Mouse (Mus musculus) T-helper 17 cell (primary cell): Measurements from ENCODE around the gene Gm17949.

ENCODE experiments used
- in situ Hi-C, 2 experiments: fragments of 300-600 bp; cut with MboI, MseI; formaldehyde crosslinking; loops; 1 replicate in 1 of 2; 2 replicates in 1 of 2; pipeline ENCODE4 v1.15.1; 2025; ENCODE audit warnings: high pct_unique_total_duplicates in 2 of 2

Gene Gm17949

DNA sequence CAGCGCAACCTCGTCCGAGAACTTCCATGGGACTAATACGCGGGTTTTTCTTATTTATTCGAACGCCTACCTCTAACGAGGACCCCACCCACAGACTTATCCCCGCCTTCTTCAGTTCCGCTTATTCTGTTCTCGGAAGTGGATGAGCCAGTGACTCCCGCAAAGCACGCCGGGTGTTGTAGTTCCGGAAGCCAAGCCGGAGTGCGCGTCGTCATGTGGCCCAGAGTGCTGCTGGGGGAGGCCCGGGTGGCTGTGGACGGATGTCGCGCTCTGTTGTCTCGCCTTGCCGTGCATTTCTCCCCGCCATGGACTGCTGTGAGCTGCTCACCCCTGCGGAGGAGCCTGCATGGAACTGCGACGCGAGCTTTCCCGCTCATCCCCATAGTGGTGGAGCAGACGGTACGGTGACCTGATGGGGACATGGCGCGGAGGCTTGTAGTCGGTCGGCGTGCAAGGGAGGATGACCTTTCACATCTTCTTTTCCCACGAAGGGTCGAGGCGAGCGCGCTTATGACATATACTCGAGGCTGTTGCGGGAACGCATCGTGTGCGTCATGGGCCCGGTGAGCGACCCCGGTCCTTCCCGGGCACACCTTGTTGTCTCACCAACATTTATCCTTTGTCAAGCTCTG is 21.0 kb upstream of the Gm17949 start, which contains the start of gene Clpp:
Gene Clpp (plus strand): TSS at position 191 of the 632 bp plus-strand sequence.
- in situ Hi-C loops, result no loop called here

DNA sequence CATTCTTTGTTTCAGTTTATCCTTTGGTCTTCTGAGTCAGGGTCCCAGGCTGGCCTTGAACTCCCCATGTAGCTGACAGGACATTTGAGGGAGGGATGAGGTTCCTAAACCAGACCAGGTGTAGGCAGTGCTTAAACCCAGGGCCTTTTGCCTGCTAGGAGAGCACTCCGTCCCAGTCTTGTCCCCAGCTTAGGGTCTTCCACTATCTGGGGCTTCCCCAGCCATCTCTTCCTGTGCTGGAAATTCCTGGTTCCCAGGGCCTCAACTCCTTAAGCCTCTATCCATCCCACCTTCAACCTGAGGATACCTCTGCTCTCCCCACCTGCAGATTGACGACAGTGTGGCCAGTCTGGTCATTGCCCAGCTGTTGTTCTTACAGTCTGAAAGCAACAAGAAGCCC is 20.3 kb upstream of the Gm17949 start:
- in situ Hi-C loops, result no loop called here

DNA sequence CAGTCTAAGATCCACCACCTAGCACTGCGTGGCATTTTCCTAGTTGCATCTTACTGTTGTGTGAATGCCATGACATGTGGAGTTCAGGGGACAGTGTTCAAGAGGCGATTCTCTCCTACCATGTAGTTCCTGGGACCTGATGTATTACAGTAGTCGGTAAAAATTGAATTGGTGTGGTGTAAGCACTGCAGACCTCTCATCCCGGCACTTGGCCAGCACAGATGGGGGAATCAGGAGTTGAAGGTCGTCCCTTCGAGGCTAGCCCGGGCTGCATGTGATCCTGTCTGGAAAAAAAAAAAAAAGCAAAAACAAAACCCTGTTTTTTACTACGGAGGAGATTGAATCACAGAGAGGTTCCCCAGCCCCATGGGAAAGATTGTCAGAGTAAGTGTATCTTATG is 16.2 kb upstream of the Gm17949 start:
- in situ Hi-C loops, result loop anchor here in 1 of 2 experiments (5.0 kb wide), 1 partner anchor 172 kb away; no protein-coding TSS in a partner anchor

DNA sequence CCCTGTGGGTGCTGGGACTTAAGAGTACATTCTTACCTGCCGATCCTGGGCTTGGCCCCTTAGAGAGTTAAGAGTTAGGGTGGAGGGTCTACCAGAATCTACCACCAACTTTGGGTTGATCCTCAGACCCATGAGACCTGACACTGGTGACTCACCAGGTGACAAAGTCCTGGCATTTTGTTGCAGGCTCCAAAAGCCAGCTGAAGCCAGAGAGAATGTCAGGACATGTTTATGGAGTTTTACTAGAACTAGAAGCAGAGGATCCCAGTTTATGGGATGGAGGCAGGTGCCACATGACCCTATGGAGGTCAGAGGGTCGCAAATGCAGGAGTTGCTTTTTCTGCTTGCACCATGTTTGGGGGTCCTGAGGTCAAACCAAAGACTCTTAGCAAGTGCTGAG is 14.8 kb upstream of the Gm17949 start:
- in situ Hi-C loops, result loop anchor here in 1 of 2 experiments (5.0 kb wide), 1 partner anchor 171 kb away; no protein-coding TSS in a partner anchor

DNA sequence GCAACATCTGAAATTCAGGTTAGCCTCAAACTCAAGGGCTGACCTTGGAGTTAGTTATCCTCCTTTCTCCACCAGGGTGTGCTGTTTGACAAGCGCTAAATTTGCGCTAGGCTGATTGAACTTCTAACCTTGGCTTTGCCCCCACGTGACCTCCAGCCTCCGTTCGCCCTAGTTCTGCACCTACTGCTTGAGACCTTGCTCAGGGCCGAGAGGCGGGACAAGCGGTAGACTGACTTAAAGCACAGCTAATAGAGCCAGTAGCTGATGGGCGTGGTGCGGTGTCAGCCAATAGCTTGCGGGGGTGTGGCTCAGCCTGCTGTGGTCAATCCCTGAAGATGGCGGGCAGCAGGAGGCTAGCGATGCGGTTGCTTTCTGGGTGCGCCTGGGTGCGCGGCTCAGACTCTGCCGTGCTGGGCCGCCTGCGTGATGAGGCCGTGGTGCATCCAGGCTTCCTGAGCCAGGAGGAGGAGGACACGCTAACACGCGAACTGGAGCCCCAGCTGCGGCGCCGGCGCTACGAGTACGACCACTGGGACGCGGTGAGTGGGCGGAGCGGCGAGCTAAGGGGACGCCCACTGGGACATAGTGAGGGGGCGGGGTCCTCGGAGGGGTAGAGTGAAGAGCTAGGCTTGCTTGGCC is 14.1 kb upstream of the Gm17949 start, which contains the start of gene Alkbh7:
Gene Alkbh7 (plus strand): TSS at position 311 of the 639 bp plus-strand sequence.
- in situ Hi-C loops, result loop anchor here in 1 of 2 experiments (5.0 kb wide), 1 partner anchor 170 kb away; no protein-coding TSS in a partner anchor

DNA sequence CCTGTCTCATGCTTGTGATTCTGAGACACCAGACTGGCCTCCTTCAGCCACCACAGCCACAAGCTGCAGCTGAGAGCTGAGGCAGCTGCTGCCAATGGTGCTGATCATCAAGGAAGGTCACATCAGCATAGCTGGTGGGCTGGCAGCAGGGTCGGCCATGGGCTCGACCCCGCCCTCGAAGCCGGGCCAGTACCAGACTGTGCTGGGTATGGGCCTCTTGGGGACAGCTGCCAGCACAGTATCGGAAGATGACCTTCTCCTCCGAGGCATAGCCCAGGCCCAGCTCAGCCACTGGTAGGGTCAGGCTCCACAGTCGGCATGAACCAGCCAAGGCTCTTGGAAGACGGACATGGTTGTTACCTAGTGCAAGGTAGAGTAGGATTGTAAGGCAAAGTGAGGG is 11.9 kb upstream of the Gm17949 start:
- in situ Hi-C loops, result loop anchor here in 1 of 2 experiments (5.0 kb wide), 1 partner anchor 168 kb away; no protein-coding TSS in a partner anchor

DNA sequence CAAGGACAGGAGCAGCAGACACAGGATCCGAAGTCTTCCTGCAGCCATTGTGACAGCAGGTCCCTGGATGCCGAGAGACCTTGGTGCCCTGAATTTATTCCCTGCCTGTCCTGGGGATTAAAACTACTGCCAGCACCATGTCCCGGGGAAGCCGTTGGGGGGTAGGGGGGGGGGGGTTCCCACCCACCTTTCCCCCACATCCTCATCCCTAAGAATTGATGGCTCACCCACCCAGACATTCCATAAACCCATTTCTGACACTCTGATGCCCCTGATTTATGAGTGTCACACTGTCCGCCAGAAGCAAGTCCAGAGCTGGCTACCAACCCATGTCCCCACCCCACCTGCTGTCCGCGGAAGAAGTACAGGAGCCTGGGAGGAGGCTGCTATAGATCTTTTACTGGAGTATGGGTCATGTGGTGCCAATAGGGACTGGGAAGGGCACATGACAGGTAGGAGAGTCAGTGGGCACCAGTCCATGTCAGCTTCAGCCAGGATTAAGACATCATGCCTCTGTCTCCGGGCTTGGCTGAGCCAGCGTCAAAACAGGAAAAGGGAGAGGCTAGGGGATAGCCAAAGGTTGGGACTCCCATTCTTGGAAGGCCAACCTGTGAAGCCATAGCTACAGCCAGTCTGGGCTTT is 11.2 kb upstream of the Gm17949 start, which contains the start of gene Pspn:
Gene Pspn (minus strand): TSS at position 51 of the 642 bp plus-strand sequence.
- in situ Hi-C loops, result loop anchor here in 1 of 2 experiments (5.0 kb wide), 1 partner anchor 167 kb away; no protein-coding TSS in a partner anchor

DNA sequence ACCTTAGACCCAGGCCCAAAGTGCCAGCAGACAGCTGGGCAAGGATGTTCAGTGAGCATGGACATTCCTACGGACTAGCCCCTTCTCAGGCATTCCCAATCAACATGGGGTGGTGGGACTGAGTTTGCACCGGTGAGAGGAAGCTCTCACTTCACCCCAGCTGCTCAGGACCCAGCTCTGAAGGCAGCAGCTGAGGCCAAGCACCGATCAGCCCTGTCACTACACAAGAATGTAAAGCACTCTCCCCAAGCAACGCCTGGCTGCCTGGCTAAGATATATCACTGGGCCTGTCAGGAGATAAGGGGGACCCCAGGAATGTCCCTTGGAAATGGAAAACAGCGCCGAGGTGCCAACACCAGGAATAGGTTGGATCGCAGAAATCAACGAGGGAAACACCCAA is 10.0 kb upstream of the Gm17949 start:
- in situ Hi-C loops, result no loop called here

DNA sequence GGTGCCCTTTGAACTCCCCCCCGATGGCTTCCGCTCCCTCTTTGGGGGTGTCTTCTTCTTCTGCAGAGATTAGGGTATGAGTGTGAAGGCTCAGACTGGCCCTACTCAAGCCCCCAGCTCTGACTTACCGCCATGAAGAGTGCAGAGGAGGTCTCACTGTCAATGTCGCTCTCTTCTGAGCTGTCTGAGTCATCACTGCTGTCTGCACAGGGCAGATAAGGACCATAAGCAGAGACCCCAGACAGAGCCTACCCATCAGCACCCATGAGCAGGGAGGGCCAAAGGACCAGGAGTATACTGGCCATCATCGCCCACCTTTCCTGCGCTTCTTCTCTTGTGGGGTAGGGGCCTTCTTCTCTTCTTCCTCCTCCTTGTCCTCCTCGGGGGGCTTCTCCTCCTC is 7.3 kb upstream of the Gm17949 start:
- in situ Hi-C loops, result no loop called here

DNA sequence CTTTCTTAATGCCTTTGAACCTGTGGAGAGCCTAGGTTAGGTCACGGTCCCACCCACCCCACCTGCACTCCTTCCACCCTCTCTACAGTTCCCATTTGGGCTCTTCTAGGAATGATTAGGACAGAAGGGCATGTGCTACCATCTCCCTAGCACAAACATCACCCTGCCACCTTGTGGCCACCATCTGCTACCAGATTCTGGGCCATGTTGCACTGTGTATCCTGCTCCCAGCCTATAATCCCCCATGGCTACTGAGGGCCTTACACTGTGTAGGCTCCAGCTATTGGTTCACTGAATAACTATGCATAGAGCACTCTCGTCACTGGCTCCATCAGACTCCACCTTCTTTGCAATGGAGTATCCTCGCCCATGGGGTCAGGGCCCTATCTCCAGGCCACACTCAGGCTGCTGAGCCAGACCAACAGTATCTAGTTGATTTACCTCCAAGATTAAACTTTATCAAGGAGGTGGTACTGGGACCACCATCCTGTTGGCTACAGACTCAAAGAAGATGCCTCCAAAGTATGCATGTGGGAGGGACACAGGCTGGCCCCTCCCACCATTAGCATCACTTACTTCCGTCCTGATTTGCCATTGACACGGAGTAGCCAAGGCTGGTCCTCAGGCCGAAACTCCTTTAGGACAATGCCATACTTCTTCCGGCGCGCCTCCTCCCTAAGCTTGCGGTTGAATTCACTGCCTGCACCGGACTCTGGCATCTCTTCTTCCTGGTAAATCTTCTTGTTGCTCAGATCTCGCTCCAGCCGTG is 3.9 kb upstream of the Gm17949 start:
- in situ Hi-C loops, result no loop called here

DNA sequence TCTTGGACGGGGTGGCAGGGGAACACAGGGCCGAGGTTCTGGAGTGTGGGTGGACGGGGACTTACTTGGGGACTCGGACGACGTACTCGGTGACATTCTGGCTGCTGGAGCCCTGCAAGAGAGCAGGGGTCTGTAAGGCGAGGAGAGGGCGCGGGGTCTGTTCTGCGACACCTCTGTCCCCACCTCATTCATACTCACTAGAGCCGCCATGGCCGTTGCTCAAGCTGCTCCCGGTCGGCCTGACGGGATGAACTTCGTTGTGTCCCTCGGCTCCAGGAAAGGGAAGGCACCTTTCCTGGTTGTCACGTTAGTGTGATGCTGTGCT is 396 bp upstream of the Gm17949 start:
- in situ Hi-C loops, result no loop called here

DNA sequence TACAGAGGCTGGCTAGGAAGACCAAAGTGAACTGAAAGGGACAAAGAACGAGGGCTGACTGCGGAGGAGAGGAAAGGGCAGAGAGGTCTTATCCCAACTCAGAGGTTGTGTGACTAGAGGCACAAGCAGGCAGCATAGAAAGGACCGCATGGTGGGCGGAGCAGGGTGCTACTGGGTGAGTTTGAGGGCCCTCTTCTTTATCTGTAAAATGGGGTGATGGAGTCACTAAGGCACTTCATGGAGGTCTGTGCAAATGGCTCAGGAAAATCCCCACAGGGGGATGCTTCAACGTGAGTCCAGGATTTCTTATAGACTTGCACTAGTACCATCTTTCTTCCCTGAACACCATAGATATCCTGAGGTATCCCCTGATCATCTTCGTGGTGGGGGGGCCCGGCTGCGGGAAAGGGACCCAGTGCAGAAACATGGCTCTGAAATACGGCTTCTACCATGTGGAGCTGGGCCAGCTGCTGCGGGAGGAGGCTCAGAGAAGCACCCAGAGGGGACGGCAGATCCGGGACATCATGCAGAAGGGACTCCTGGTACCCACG is 1.1 kb downstream of the Gm17949 start:
- in situ Hi-C loops, result no loop called here

DNA sequence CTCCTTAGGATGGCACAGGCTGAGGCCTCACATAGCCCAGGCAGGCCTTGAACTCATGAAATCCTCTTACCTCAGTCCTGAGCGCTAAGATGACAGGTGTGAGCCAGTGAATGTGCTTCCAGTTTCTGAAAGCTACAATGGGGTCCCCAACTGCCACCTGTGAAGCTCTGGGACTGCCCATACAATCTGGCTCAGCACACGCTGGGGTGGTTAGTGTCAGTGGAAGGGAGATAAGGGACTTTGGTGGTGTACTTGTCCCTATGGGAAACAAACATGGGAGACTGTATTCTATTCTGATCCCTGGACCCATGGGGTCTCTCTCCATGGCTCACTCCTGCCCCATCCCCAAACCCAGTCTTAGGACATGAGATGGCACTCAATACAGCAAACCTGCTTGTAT is 8.4 kb downstream of the Gm17949 start:
- in situ Hi-C loops, result loop anchor here in 1 of 2 experiments (10.0 kb wide), 1 partner anchor 1055 kb away; no protein-coding TSS in a partner anchor

DNA sequence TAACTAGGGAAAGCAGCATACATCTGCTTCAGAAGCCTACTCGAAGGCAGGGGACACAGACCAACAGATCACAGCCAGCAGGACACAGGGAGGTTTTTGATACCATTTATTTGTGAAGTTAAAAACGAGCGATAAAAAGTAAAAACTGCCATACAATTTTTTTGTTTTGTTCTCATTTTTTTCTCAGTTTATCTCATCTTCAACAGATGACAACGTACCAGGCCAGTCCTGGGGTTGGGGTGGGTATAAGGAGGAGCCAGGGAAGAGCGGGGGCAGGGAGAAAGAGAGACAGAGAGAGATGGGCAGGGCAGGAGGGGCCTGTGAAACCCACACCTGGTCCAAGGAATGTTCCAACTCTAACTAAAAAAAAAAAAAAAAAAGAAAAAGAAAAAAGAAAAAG is 9.7 kb downstream of the Gm17949 start:
- in situ Hi-C loops, result loop anchor here in 1 of 2 experiments (10.0 kb wide), 1 partner anchor 1056 kb away; no protein-coding TSS in a partner anchor

DNA sequence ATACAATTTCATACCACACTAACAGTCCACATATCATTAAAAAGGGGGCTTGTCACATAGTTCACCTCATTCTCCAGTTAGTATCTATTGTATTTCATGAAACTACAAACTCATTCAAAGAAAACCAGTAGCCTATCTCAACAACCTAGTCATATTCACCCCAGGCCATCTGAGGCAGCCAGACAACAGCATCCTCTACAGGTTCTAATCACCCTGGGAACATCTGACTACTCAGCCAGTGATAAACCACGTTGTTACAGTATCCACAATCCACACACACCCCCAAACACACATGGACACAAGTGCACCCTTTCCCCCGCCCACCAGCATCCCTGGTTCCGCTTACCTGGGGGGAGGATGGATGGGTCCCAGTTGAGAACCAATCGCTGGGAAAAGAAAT is 16.2 kb downstream of the Gm17949 start:
- in situ Hi-C loops, result loop anchor here (5.0 to 10.0 kb wide), 2 partner anchors 90 to 1063 kb away; partner anchors contain the start of gene Mllt1 (in 1 of the 2)

DNA sequence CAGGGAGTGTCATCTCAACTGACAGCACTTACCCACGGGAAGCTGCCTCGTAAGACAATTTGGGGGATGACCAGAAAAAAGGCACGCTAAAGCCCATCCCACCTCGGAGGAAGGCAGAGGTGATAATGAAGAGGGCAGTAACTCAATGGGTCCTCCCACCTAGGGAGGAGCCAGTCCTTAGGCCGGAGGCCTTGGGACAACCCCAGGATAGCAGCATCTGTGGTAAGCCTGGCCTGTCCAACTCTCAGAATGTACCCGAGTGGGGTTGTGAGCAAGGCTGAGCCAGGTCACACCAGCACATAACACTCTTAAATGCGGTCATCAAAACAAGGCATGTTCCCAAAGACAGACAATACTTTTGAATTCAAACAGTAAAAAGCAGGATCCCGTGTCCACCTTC is 18.4 kb downstream of the Gm17949 start:
- in situ Hi-C loops, result loop anchor here (5.0 to 10.0 kb wide), 2 partner anchors 92 to 1065 kb away; partner anchors contain the start of gene Mllt1 (in 1 of the 2)

DNA sequence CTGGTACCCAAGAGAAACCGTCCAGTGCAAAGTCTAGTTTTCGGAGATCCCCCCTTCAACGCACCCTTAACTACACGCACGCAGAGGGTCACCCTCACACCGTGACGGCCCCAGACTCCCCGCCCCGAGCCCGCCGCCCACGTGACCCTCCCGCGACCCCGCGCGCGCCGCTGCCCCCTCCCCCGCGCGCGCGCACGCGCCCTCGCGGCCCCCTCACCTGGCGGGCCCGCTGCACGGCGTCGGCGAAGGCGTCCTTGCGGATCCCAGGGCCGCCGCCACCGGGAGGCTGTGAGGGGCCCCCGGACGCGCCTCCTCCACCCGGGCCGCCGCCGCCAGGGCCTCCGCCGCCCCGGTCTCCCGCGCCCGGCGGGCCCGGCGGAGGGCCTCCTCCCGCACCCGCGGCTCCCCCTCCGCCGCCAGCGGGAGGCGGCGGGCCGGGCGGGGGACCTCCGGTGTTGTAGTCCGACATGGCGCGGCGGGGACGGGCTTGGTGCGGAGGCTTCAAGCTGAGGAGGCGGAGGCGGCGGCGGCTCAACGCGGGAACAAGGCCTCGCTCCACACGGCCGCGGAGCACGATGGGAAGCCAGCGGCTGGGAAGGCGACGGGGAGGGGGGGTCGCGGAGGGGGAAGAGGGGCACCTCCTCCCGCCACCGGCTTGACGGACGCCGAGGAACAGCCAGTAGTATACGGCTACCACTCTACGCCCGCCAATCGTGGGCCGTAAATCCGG is 19.8 kb downstream of the Gm17949 start, which contains the start of gene Khsrp:
Gene Khsrp (minus strand): TSS at position 592 of the 730 bp plus-strand sequence.
- in situ Hi-C loops, result no loop called here

DNA sequence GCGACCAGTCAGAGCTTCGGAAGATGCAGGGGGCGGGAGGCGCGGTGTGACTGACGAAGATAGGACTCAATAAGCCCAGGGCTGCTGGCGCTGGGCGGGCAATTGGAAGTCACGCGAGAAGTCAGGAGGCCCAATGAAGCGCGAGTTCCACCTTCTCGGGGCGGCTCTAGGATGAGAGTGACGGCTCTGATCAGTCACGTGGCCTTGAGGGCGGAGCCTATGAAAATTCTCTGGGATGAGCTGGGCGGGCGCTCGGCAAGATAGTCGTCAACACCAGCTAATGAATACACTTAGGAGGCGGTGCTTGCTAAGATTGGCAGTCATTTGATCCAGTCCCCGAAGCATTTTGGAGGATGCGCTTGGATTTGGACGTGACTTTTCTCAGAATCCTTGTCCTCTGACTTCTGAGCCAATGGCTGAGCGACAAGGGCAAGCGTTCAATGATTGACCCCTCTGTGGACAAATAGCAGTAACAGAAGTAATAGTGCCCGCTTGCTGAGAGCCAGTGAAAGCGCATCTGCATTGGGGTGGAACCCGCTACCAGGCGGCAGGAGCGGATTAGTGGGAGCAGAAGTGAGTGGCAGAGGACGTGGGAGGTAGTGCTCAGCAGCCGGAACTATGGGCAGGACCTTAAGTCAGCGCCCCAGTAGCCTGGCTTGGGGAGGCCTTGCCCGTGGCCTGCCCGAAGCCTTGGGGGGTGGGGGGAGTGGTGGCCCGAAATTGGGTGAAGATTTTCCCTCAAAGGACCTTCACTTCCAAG is 20.6 kb downstream of the Gm17949 start:
- in situ Hi-C loops, result no loop called here

DNA sequence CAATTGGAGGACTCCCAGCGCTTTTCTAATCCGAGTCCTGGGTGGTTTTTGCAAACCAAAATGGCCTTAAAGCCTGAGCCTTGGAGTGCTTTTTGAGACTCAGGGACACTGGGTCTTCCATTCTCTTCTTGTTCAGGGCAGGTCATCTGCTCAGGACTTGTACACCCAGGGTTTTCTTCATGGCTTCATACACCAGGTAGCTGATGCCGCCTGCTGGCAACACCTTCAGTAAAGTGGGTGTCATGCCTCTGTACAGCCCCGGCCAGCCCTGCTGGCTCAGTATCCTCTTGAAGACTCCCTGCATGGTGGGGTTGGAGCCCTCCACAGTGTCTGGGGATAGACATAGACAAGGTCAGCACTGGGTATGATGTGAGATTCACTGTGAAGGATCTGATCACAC is 21.6 kb downstream of the Gm17949 start:
- in situ Hi-C loops, result no loop called here
